Mouse (Mus musculus) CD4-positive naive resting alpha-beta T cell, adult 57 days (primary cell): ENCODE results near the gene Gadd45gip1. TPM values are rescaled to one million over a fixed set of nuclear protein-coding genes. Genes with fewer than 3 reads are reported as not detected.

Experiments used
- total RNA-seq: library from RNA; stranded (reverse); gene quantifications from one replicate; pipeline ENCODE4 v1.2.4, GENCODE M21; 2023

Gene Gadd45gip1
- total RNA-seq, result 16.4 TPM

DNA sequence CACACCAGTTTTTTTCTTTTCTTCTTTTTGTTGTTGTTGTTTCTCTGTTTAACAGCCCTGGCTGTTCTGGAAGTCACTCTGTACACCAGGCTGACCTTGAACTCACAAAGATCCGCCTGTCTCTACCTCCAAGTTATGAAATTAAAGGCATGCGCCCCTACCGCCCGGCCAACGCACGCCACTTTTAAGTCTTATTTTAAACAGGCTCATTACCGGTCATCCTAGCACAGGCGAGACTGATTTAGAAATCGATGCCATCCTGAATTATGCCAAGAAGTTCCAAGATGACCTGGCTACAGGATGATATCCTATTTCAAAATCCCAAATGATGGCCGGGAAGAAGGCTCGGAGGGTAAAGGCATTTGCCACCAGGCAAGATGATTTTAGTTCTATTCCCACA, at the start of gene Gadd45gip1:
Gene Gadd45gip1, plus strand, starts transcription at position 33 of the 400 bp plus-strand sequence.

DNA sequence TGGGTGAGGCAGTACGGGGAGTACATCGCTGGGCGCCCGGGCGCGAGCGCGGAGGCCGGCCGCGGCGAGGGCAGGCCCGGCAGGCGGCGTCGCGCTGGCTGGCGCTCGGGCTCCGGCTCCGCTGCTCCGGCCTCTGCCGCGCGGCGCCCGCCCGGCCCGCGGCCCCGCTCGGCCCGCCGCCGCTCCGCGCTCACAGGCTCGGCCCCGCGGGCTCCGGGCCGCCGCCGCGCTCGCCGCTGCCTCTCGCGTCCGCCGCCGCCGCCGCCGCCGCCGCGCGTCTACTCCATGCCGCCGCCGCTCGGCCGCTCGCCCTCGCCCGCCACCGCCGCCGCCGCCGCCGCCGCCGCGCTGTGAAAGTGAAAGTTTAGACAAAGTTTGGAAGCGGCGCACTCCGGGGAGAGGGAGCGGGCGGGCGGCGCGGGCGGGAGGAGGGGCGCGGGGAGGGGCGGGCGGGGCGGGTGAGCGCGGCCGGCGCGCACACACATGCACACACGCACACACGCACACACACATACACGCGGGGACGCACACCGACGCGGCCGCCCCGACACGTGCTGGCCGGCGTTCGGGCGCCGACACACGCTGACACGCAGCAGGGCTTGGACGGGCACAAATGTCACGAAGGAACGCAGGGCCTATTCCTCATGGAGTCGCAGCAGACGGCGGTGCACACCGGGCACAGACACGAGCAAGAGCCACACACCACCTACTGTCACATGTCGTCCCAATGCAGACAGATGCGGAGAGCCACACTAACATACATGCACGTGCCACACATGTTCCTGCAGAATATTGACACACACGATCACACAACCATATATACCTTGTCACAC, 31.1 kb upstream of the Gadd45gip1 start, which contains the start of gene Nfix:
Gene Nfix, minus strand, starts transcription at position 346 of the 833 bp plus-strand sequence.

DNA sequence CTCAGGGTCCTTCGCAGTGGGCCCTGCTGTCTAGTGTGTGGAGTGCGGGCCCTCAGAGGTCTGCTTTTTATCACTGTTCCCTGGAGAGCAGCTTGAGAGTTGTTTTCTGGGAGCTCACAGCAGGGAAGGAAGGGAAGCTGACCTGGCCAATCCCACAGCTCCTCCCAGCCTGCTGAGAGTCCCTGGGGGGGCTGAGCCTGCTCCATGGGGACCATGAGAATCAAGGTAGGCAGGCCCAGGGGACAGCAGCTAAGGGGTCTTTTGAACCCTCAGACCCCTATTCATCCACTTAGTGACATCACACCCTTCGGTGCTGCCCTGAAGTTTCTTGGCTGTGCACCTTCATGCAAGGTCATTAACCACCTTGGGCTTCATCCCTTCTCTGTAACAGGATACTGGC, 8.6 kb upstream of the Gadd45gip1 start, which contains the start of gene Dand5:
Gene Dand5, minus strand, starts transcription at position 101 of the 400 bp plus-strand sequence.

DNA sequence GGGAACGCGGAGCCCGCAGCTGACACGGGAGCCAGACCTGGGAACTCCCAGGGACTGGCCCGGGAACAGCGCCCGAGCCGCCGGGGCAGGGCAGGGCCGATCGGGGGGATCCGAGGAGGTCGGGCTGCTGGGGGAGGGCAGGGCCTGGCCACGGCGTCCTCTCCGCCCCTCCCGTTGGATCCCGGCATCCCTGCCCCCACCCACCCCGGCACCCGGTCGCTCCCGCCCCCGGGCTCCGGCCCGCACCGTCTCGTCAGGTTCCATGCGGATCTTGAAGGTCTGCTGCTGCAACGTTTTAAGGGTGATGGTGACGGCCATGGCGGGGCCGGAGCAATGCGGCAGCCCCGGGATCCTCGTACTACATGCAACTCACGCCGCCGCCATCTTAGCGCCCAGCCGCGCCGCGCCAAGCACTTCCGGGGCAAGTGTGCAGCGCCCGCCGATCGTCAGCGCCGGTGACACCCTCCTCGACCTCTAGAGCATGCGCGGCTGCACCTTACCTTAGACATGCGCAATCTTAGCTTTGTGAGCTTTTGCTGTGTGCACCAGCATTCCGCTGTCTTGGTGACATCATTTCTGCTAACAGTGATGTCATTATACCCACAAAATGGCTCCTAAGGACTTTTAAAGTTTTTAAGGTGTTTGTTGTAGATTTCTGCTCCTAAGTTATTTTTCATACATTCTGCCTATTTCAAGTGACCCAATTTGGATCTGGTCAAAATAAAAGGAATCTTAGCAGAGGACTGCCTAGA, 9.1 kb downstream of the Gadd45gip1 start, which contains the start of gene Rad23a:
Gene Rad23a, minus strand, starts transcription at position 418 of the 752 bp plus-strand sequence.

DNA sequence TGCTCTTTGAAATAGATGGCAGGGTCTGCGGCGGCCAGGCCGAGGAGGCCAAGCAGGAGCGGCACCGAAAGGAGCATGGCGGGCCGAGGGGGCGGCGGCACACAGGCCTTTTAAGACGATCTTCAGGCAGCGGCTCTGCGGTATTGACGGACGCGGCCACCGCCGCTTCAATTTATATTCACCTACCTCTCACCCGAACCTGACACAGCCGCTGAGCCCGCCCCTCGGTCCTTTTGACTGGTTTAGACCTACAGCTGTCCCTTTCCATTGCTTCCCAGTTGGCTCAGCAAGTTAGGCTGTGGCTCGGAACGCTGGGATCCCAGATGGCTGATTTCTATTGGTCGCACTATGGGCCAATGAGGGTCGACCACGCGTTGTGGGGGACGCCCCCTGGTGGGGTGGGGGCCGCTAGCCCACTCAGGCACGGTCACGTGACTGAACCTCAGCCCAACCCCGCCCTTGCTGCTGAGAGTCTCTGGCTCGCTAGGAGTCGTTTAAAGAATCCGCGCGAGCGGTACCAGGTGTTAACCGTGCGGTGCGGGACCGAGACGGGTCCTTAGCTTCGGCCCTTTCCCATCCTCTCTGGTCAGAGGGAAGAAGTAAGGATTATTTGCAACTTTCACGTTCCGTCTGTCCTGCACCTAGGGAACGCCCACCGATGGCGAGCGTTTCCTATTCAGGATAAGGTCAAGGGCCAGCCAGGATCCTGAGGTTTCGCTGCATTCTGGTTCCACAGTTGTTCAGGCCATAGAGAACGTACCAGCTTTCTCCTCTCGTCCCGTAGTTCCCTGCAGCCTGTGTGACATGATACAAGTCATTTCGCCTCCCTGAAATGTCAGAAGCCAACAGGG, 15.6 kb downstream of the Gadd45gip1 start, which contains the start of gene Calr:
Gene Calr, minus strand, starts transcription at position 213 of the 851 bp plus-strand sequence.

DNA sequence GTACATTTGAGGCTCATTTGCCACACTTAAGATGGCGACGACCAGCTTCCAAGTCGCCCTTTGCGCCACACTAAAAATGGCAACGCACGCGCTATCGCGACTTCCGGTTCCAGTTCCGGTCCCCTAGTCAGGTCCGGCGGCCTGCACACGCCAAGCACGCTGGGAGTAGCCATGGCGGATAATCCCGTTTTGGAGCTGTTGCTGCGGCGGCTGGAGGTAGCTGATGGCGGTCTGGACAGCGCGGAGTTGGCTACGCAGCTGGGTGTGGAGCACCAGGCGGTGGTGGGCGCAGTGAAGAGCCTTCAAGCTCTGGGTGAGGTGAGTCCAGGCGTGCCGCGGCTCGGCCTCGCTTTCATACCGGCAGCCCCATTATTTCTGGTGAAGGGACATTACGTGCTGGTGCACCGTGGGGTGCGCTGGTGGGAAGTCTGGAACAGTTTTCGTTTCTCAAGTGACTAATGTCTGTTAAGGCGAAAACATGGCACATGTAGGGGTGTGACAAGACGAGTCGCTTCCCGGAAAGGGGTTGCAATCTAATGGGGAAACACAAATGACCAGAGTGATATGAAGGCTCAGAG, 25.6 kb downstream of the Gadd45gip1 start, which contains the start of gene Farsa:
Gene Farsa, plus strand, starts transcription at position 126 of the 578 bp plus-strand sequence.

DNA sequence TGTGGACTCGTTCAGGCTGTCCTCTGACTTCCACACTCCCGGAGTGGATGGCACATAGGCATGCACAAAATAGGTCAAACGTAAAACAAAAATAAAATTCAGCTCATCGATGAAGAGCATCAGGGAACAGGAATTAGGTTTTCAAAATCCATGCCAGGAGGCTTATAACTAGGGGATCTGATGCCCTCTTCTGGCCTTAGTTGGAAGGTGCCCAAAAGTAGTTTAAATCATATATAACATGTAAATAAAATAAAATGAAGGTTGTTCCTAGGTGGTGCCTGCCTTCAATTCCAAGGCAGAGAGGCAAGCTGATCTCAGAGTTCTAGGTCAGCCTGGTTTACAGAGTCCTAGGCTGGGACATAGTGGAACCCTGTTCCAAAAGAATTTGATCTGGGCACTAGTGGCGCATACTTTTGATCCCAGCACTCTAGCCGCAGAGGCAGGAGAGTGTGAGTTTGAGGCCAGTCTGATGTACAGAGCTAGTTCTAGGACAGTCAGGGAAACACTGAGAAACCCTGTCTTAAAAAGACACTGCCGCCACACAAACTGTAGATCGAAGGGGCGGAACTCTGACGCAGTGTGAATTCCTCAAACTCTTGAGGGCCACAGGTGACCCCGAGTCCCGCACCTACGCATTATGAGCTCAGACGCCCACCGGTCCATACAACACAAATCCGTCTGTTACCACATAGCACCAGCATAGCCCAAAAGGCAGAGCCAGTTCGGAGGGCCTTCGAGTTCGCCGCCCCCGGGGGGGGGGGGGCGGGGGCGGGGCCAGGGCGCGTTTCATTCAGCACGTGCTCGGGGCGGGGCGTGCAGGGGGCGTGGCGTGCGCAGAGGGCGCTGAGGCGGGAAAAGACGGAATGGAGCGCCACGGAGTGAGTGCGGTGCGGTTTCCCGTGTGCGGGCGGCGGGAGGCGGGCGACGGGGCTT, 40.3 kb downstream of the Gadd45gip1 start, which contains the start of gene Syce2:
Gene Syce2, plus strand, starts transcription at position 736 of the 933 bp plus-strand sequence.

Other genes starting within 250 kb of the Gadd45gip1 start
- gene Ier2, start 168.7 kb upstream of the Gadd45gip1 start, total RNA-seq, result 269 TPM
- 150 TPM for gene Trmt1, start 145.2 kb upstream of the Gadd45gip1 start, total RNA-seq
- 42.9 TPM for gene Nacc1, start 143.7 kb upstream of the Gadd45gip1 start, total RNA-seq
- 3.7 TPM for gene Lyl1, start 130.1 kb upstream of the Gadd45gip1 start, total RNA-seq
- gene G430095P16Rik, start 108.5 kb upstream of the Gadd45gip1 start, total RNA-seq, result 13.1 TPM
- 11.4 TPM for gene Nfix, start 31.2 kb upstream of the Gadd45gip1 start, total RNA-seq
- 4.1 TPM for gene Dand5, start 8.7 kb upstream of the Gadd45gip1 start, total RNA-seq
- gene Rad23a, start 9.1 kb downstream of the Gadd45gip1 start, total RNA-seq, result 61.8 TPM
- gene Calr, start 15.4 kb downstream of the Gadd45gip1 start, total RNA-seq, result 437 TPM
- gene Farsa, start 25.5 kb downstream of the Gadd45gip1 start, total RNA-seq, result 69.8 TPM
- 5.5 TPM for gene Syce2, start 40.6 kb downstream of the Gadd45gip1 start, total RNA-seq
- gene Gcdh, start 62.4 kb downstream of the Gadd45gip1 start, total RNA-seq, result 23.6 TPM
- not detected for gene Klf1, start 70.4 kb downstream of the Gadd45gip1 start, total RNA-seq
- 13.4 TPM for gene Dnase2a, start 77.0 kb downstream of the Gadd45gip1 start, total RNA-seq
- 0.41 TPM for gene Mast1, start 105.8 kb downstream of the Gadd45gip1 start, total RNA-seq
- gene Rtbdn, start 115.5 kb downstream of the Gadd45gip1 start, total RNA-seq, result not detected
- gene Gm49661, start 137.9 kb downstream of the Gadd45gip1 start, total RNA-seq, result not detected
- gene Prdx2, start 138.1 kb downstream of the Gadd45gip1 start, total RNA-seq, result 60.2 TPM
- gene Rnaseh2a, start 138.2 kb downstream of the Gadd45gip1 start, total RNA-seq, result 43.4 TPM
- gene Junb, start 147.2 kb downstream of the Gadd45gip1 start, total RNA-seq, result 1,875 TPM
- 3.1 TPM for gene Hook2, start 159.1 kb downstream of the Gadd45gip1 start, total RNA-seq
- not detected for gene Best2, start 183.0 kb downstream of the Gadd45gip1 start, total RNA-seq
- 56.3 TPM for gene Asna1, start 193.8 kb downstream of the Gadd45gip1 start, total RNA-seq
- gene Trir, start 195.3 kb downstream of the Gadd45gip1 start, total RNA-seq, result 195 TPM
- 70.3 TPM for gene Tnpo2, start 205.4 kb downstream of the Gadd45gip1 start, total RNA-seq
- 6.9 TPM for gene Fbxw9, start 228.5 kb downstream of the Gadd45gip1 start, total RNA-seq
- gene Gm5741, start 236.5 kb downstream of the Gadd45gip1 start, total RNA-seq, result not detected
- 92.1 TPM for gene Dhps, start 240.2 kb downstream of the Gadd45gip1 start, total RNA-seq
- 63.3 TPM for gene Wdr83os, start 249.2 kb downstream of the Gadd45gip1 start, total RNA-seq
- 15.2 TPM for gene Wdr83, start 249.8 kb downstream of the Gadd45gip1 start, total RNA-seq